Comparison of ENCODE assay signal across 23 mouse cellular contexts in genomic region chr13:81744092-81744396, GRCm38 (mm10). TPM values are rescaled to one million over a fixed set of nuclear protein-coding genes. Genes with fewer than 3 reads are reported as not detected.
DNase-seq lines count a peak whose midpoint lies in the region; ATAC-seq and TF ChIP-seq lines count a peak whose summit lies in the region.
"Had no signal": no experiment of that assay in that cellular context is flagged by ENCODE, and none has a peak within 500 bp of the region (broad histone marks: within the 10 kb centered on the region; RNA-seq: fewer than 3 reads in every experiment).

No protein-coding gene starts in this region.

- no peak for TF ChIP-seq CTCF in kidney, adult 2 months (conservative IDR thresholded peaks at IDR 0.05; ENCODE audit: insufficient read depth, insufficient read length, low read depth, low read length)
- TF ChIP-seq CTCF in stomach, postnatal 0 days (IDR thresholded peaks at IDR 0.05; ENCODE audit: low read depth) = no peak

- no peak overlapping the region for H3K27ac ChIP-seq in kidney, adult 2 months (ENCODE audit: insufficient read depth, low read depth, low read length)
- H3K27ac ChIP-seq in stomach, embryonic 14.5 days (ENCODE audit: low read length) = no peak overlapping the region
- no peak overlapping the region for H3K27ac ChIP-seq in stomach, postnatal 0 days (replicated peaks)
- no peak overlapping the region; the same call in 1 of the 2 replicates for H3K27ac ChIP-seq in stomach, embryonic 16.5 days (ENCODE audit: low read length)
- H3K27ac ChIP-seq: embryonic facial prominence, embryonic 12.5 days; embryonic facial prominence, embryonic 15.5 days; gastrocnemius, adult 2 months; hindbrain, embryonic 12.5 days; hindbrain, embryonic 15.5 days had no signal

- peak; percentile 10 for DNase-seq in kidney, adult 2 months
- no peak for DNase-seq in kidney, adult 18-20 months
- DNase-seq in stomach, postnatal 0 days (ENCODE audit: low spot score) = no peak
- DNase-seq in layer of hippocampus, postnatal 25 days (ENCODE audit: extremely low spot score in 1 of 2, low spot score in 1 of 2) = no peak
- DNase-seq: adrenal gland, postnatal 10 days; adrenal gland, postnatal 36 days; cerebellum, adult 11 months; cerebellum, adult 2 months; cerebellum, adult 9-11 months; cerebellum, postnatal 25 days; forebrain, postnatal 0 days; gastrocnemius, adult 2 months; gastrocnemius, postnatal 14 days; heart, adult 11 months had no signal

- H3K9me3 ChIP-seq in stomach, embryonic 14.5 days (ENCODE audit: control insufficient read depth, low read depth, low read length) = no peaks in the 10 kb centered on the region
- no peaks in the 10 kb centered on the region for H3K9me3 ChIP-seq in stomach, postnatal 0 days (ENCODE audit: control insufficient read depth, low read length)
- H3K9me3 ChIP-seq in stomach, embryonic 16.5 days (replicated peaks; ENCODE audit: control insufficient read depth, low read length) = no peaks in the 10 kb centered on the region
- H3K9me3 ChIP-seq: embryonic facial prominence, embryonic 12.5 days; embryonic facial prominence, embryonic 15.5 days; hindbrain, embryonic 12.5 days; hindbrain, embryonic 15.5 days had no signal

- TF ChIP-seq EP300 in stomach, postnatal 0 days (optimal IDR thresholded peaks at IDR 0.05) = no peak

- TF ChIP-seq POLR2A in kidney, adult 2 months (IDR thresholded peaks at IDR 0.05; ENCODE audit: low read depth, low read length) = no peak

- H3K4me3 ChIP-seq in kidney, adult 2 months (ENCODE audit: insufficient read depth, low read depth, low read length) = no peak overlapping the region
- H3K4me3 ChIP-seq in stomach, embryonic 14.5 days (ENCODE audit: low read depth, low read length) = no peak overlapping the region
- no peak overlapping the region for H3K4me3 ChIP-seq in stomach, postnatal 0 days (ENCODE audit: low read depth, low read length)
- no peak overlapping the region for H3K4me3 ChIP-seq in stomach, embryonic 16.5 days (replicated peaks; ENCODE audit: low read length)
- H3K4me3 ChIP-seq: embryonic facial prominence, embryonic 12.5 days; embryonic facial prominence, embryonic 15.5 days; gastrocnemius, adult 2 months; hindbrain, embryonic 12.5 days; hindbrain, embryonic 15.5 days had no signal

- H3K4me2 ChIP-seq in stomach, embryonic 14.5 days (replicated peaks; ENCODE audit: low read depth, low read length) = no peak overlapping the region
- no peak overlapping the region for H3K4me2 ChIP-seq in stomach, postnatal 0 days (replicated peaks; ENCODE audit: low read depth)
- H3K4me2 ChIP-seq in stomach, embryonic 16.5 days (ENCODE audit: low read depth, low read length) = no peak overlapping the region
- H3K4me2 ChIP-seq: embryonic facial prominence, embryonic 12.5 days; embryonic facial prominence, embryonic 15.5 days; heart, embryonic 11.5 days; hindbrain, embryonic 12.5 days; hindbrain, embryonic 15.5 days had no signal

- H3K9ac ChIP-seq in stomach, embryonic 14.5 days (replicated peaks; ENCODE audit: low read depth, low read length) = no peak overlapping the region
- no peak overlapping the region for H3K9ac ChIP-seq in stomach, postnatal 0 days (ENCODE audit: low read length)
- no peak overlapping the region for H3K9ac ChIP-seq in stomach, embryonic 16.5 days (ENCODE audit: low read length)
- H3K9ac ChIP-seq: embryonic facial prominence, embryonic 12.5 days; embryonic facial prominence, embryonic 15.5 days; forebrain, postnatal 0 days; hindbrain, embryonic 12.5 days; hindbrain, embryonic 15.5 days had no signal

- 39% methylated on average over 2 of the region's 2 CpGs for WGBS in kidney, adult 2 months
- whole genome bisulfite sequencing in stomach, embryonic 14.5 days = 40% methylated on average over 2 of the region's 2 CpGs
- WGBS in stomach, postnatal 0 days = 41% methylated on average over 2 of the region's 2 CpGs
- WGBS in stomach, embryonic 16.5 days = 41% methylated on average over 2 of the region's 2 CpGs

- no peaks in the 10 kb centered on the region for H3K36me3 ChIP-seq in kidney, adult 2 months (ENCODE audit: control insufficient read depth, insufficient read depth, low read length)
- no peaks in the 10 kb centered on the region for H3K36me3 ChIP-seq in stomach, embryonic 14.5 days (ENCODE audit: control insufficient read depth, insufficient read depth, low read length)
- no peaks in the 10 kb centered on the region for H3K36me3 ChIP-seq in stomach, postnatal 0 days (ENCODE audit: control insufficient read depth, insufficient read depth, low read length)
- no peaks in the 10 kb centered on the region for H3K36me3 ChIP-seq in stomach, embryonic 16.5 days (ENCODE audit: control insufficient read depth, insufficient read depth, low read length)
- H3K36me3 ChIP-seq: embryonic facial prominence, embryonic 12.5 days; embryonic facial prominence, embryonic 15.5 days; hindbrain, embryonic 12.5 days; hindbrain, embryonic 15.5 days had no signal

- no peaks in the 10 kb centered on the region for H3K27me3 ChIP-seq in kidney, adult 2 months (replicated peaks; ENCODE audit: control insufficient read depth, insufficient read depth, low read length)
- H3K27me3 ChIP-seq in stomach, embryonic 14.5 days (ENCODE audit: control insufficient read depth, insufficient read depth, low read length) = no peaks in the 10 kb centered on the region
- H3K27me3 ChIP-seq in stomach, postnatal 0 days (ENCODE audit: control insufficient read depth, insufficient read depth, low read length) = no peaks in the 10 kb centered on the region
- no peaks in the 10 kb centered on the region for H3K27me3 ChIP-seq in stomach, embryonic 16.5 days (ENCODE audit: control insufficient read depth, insufficient read depth, low read length)
- H3K27me3 ChIP-seq: embryonic facial prominence, embryonic 12.5 days; embryonic facial prominence, embryonic 15.5 days; hindbrain, embryonic 12.5 days; hindbrain, embryonic 15.5 days had no signal

- H3K4me1 ChIP-seq in kidney, adult 2 months (ENCODE audit: control insufficient read depth, insufficient read depth, low read length) = 0 out of 2 replicates have a peak, but pooled peaks cover 4% of the 10 kb centered on the region
- no peaks in the 10 kb centered on the region for H3K4me1 ChIP-seq in stomach, embryonic 14.5 days (ENCODE audit: control insufficient read depth, insufficient read depth, low read length)
- no peaks in the 10 kb centered on the region for H3K4me1 ChIP-seq in stomach, postnatal 0 days (replicated peaks; ENCODE audit: control insufficient read depth, insufficient read depth)
- no peaks in the 10 kb centered on the region for H3K4me1 ChIP-seq in stomach, embryonic 16.5 days (ENCODE audit: control insufficient read depth, insufficient read depth, low read length)
- H3K4me1 ChIP-seq: embryonic facial prominence, embryonic 12.5 days; embryonic facial prominence, embryonic 15.5 days; hindbrain, embryonic 12.5 days; hindbrain, embryonic 15.5 days had no signal

- ATAC-seq in stomach, embryonic 14.5 days (ENCODE audit: insufficient number of reproducible peaks, insufficient read depth, low FRiP score, low read depth) = peak; percentile 28; the same call in 1 of the 2 replicates
- no peak for ATAC-seq in stomach, postnatal 0 days (ENCODE audit: low FRiP score, low TSS enrichment)
- ATAC-seq in stomach, embryonic 16.5 days (ENCODE audit: insufficient read depth, low FRiP score) = peak; percentile 29; the same call in 1 of the 2 replicates
- ATAC-seq: activated CD4-positive, CD25-positive, alpha-beta regulatory T cell, adult 4 months; forebrain, embryonic 14.5 days; forebrain, postnatal 0 days had no signal

RNA-seq across cellular contexts. Expression of gene Mblac2, which starts 32.9 kb away (rescaled TPM):
- 3.3 and 5.3 TPM in 2 replicates for polyA plus RNA-seq in kidney, adult 2 months (2012; rRNA removed)
- 6.3 and 9.3 TPM in 2 replicates for polyA plus RNA-seq in stomach, embryonic 14.5 days (2014; fragmentation: Nextera tagmentation; extraction: Ambion mirVana)
- polyA plus RNA-seq in stomach, postnatal 0 days (2015; fragmentation: Nextera tagmentation; extraction: Ambion mirVana) = 11.1 and 11.7 TPM in 2 replicates
- 7.5 and 9.9 TPM in 2 replicates for polyA plus RNA-seq in stomach, embryonic 16.5 days (2015; fragmentation: Nextera tagmentation; extraction: Ambion mirVana)
- 10 to 100 TPM; 23.0 to 23.5 TPM for total RNA-seq in layer of hippocampus, postnatal 25 days (2021)

RNA-seq across cellular contexts. Expression of gene Polr3g, which starts 33.2 kb away (rescaled TPM):
- polyA plus RNA-seq in kidney, adult 2 months (2012; rRNA removed) = 2.7 and 3.1 TPM in 2 replicates
- 13.7 and 15.0 TPM in 2 replicates for polyA plus RNA-seq in stomach, embryonic 14.5 days (2014; fragmentation: Nextera tagmentation; extraction: Ambion mirVana)
- polyA plus RNA-seq in stomach, postnatal 0 days (2015; fragmentation: Nextera tagmentation; extraction: Ambion mirVana) = 34.0 and 39.6 TPM in 2 replicates
- polyA plus RNA-seq in stomach, embryonic 16.5 days (2015; fragmentation: Nextera tagmentation; extraction: Ambion mirVana) = 20.8 and 25.5 TPM in 2 replicates
- 1 to 10 TPM; 4.2 to 4.6 TPM for total RNA-seq in layer of hippocampus, postnatal 25 days (2021)

RNA-seq across cellular contexts. Expression of gene Cetn3, which starts 38.8 kb away (rescaled TPM):
- polyA plus RNA-seq in kidney, adult 2 months (2012; rRNA removed) = 3.5 and 8.1 TPM in 2 replicates
- 266 and 279 TPM in 2 replicates for polyA plus RNA-seq in stomach, embryonic 14.5 days (2014; fragmentation: Nextera tagmentation; extraction: Ambion mirVana)
- 166 and 170 TPM in 2 replicates for polyA plus RNA-seq in stomach, postnatal 0 days (2015; fragmentation: Nextera tagmentation; extraction: Ambion mirVana)
- 178 and 189 TPM in 2 replicates for polyA plus RNA-seq in stomach, embryonic 16.5 days (2015; fragmentation: Nextera tagmentation; extraction: Ambion mirVana)
- 100 to 1,000 TPM in 1 of 2 experiments, 10 to 100 TPM in 1; 85.9 to 102 TPM for total RNA-seq in layer of hippocampus, postnatal 25 days (2021)

Comparison
In these comparisons a context has a peak if more than half of its experiments do, and no peak if none do; other contexts are left out.
1. RNA of gene Cetn3, which starts 38.8 kb away (polyA plus RNA-seq): 266 to 279 TPM in stomach, embryonic 14.5 days, 178 to 189 TPM in stomach, embryonic 16.5 days and 166 to 170 TPM in stomach, postnatal 0 days; 3.5 to 8.1 TPM in kidney, adult 2 months; every median in the first group is over 10 times any median in the second.